Mouse (Mus musculus): ENCODE measurements around the gene Hebp1. TPM values are rescaled to one million over a fixed set of nuclear protein-coding genes. Genes with fewer than 3 reads are reported as not detected.
A peak's percentile ranks its signal among the peaks of the same experiment; 100 is the strongest.

Gene Hebp1
- polyA plus RNA-seq, 1 experiment from 2014 or later = 5.5 TPM

DNA sequence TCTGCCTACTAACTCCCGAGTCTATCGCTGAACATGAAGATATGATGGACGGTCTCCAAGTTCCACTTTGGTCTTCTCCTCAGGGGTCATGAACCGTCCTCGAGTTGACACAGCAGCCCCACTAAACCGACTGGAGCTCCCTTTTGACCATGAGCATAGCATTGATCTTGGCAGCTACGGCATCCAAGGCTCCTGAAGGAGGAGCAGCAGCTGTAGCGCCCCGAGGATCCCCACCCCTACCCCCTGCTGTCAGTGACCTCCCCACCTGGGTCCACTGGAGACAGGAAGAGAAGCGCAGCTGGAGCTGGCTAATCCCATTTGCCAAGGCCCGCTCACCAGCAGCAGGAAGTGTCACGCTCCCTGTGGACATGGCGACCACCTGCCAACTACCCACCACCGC is 26.1 kb downstream of the Hebp1 start:
- no peak overlapping the region for H3K4me2 ChIP-seq (ENCODE audit: low read length)
- H3K27ac ChIP-seq (ENCODE audit: low read length) = no peak overlapping the region
- WGBS = 63% methylated on average over 14 of the region's 14 CpGs
- peaks cover 2% of the 10 kb centered on the region; the same call in 1 of the 2 replicates for H3K4me1 ChIP-seq (ENCODE audit: control insufficient read depth, insufficient read depth, low read length)
- no peak overlapping the region for H3K4me3 ChIP-seq (ENCODE audit: low read depth, low read length)
- no peaks in the 10 kb centered on the region for H3K27me3 ChIP-seq (ENCODE audit: control insufficient read depth, insufficient read depth, low read depth, low read length)
- no peak for ATAC-seq
- no peak overlapping the region for H3K9ac ChIP-seq (ENCODE audit: low read depth, low read length)
- no peaks in the 10 kb centered on the region for H3K9me3 ChIP-seq (replicated peaks; ENCODE audit: control insufficient read depth, low read length, poor library complexity, severe bottlenecking)
- H3K36me3 ChIP-seq (ENCODE audit: control insufficient read depth, insufficient read depth, low read length) = no peaks in the 10 kb centered on the region

DNA sequence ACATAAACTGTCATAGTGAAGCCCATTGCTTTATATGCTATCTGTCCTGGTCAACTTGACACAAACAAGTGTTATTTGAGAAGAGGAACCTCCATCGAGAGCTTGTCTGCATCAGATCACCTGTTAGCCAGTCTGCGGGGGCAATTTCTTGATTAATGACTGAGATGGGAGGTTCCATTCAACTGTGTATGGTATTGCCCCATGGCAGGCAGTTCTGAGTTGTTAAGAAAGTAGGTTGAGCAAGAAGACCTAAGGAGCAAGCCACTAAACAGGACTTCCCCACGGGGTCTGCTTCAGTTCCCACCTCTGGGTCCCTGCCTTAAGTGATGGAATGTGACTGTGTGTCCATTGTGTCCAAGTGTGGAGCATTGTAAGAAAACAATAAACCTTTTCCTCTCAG is 28.6 kb downstream of the Hebp1 start:
- H3K4me3 ChIP-seq (ENCODE audit: low read depth, low read length) = no peak overlapping the region
- ATAC-seq = no peak
- WGBS = 91% methylated on average over 3 of the region's 3 CpGs
- H3K27me3 ChIP-seq (ENCODE audit: control insufficient read depth, insufficient read depth, low read depth, low read length) = peaks cover 3% of the 10 kb centered on the region; the same call in 1 of the 2 replicates
- peaks cover 2% of the 10 kb centered on the region; the same call in 1 of the 2 replicates for H3K4me1 ChIP-seq (ENCODE audit: control insufficient read depth, insufficient read depth, low read length)
- no peaks in the 10 kb centered on the region for H3K36me3 ChIP-seq (ENCODE audit: control insufficient read depth, insufficient read depth, low read length)
- no peak overlapping the region for H3K27ac ChIP-seq (ENCODE audit: low read length)
- H3K9ac ChIP-seq (ENCODE audit: low read depth, low read length) = no peak overlapping the region
- H3K9me3 ChIP-seq (replicated peaks; ENCODE audit: control insufficient read depth, low read length, poor library complexity, severe bottlenecking) = no peaks in the 10 kb centered on the region
- H3K4me2 ChIP-seq (ENCODE audit: low read length) = no peak overlapping the region

DNA sequence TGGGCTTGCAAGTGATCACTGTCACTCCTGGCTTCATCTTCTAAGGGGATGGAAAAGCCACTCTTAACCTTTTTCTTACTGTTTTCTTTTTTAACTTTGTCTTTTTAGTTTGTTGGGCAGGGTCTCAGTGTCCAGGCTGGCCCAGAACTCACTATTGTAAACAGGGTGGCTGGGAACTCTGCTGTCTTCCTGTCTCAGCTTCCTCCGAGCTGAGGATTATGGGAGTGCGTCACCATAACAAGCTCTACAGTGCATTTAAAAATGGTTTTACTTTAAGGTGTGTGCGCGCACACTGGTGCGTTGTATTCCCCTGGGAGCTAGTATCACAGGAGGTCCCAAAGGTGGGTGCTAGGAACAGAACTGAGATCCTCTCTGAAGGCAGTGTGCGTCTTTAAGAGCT is 29.4 kb downstream of the Hebp1 start:
- H3K36me3 ChIP-seq (ENCODE audit: control insufficient read depth, insufficient read depth, low read length) = no peaks in the 10 kb centered on the region
- H3K27ac ChIP-seq (ENCODE audit: low read length) = no peak overlapping the region
- H3K9me3 ChIP-seq (replicated peaks; ENCODE audit: control insufficient read depth, low read length, poor library complexity, severe bottlenecking) = no peaks in the 10 kb centered on the region
- WGBS = 76% methylated on average over 6 of the region's 6 CpGs
- peak overlapping the region; percentile 81 for H3K4me2 ChIP-seq (ENCODE audit: low read length)
- peak overlapping the region; percentile 72 for H3K9ac ChIP-seq (ENCODE audit: low read depth, low read length)
- peaks cover 2% of the 10 kb centered on the region; the same call in 1 of the 2 replicates for H3K4me1 ChIP-seq (ENCODE audit: control insufficient read depth, insufficient read depth, low read length)
- 0 out of 2 replicates have a peak, but pooled peaks have one; percentile 26 for ATAC-seq
- H3K27me3 ChIP-seq (ENCODE audit: control insufficient read depth, insufficient read depth, low read depth, low read length) = peaks cover 3% of the 10 kb centered on the region; the same call in 1 of the 2 replicates
- H3K4me3 ChIP-seq (ENCODE audit: low read depth, low read length) = peak overlapping the region; percentile 52

DNA sequence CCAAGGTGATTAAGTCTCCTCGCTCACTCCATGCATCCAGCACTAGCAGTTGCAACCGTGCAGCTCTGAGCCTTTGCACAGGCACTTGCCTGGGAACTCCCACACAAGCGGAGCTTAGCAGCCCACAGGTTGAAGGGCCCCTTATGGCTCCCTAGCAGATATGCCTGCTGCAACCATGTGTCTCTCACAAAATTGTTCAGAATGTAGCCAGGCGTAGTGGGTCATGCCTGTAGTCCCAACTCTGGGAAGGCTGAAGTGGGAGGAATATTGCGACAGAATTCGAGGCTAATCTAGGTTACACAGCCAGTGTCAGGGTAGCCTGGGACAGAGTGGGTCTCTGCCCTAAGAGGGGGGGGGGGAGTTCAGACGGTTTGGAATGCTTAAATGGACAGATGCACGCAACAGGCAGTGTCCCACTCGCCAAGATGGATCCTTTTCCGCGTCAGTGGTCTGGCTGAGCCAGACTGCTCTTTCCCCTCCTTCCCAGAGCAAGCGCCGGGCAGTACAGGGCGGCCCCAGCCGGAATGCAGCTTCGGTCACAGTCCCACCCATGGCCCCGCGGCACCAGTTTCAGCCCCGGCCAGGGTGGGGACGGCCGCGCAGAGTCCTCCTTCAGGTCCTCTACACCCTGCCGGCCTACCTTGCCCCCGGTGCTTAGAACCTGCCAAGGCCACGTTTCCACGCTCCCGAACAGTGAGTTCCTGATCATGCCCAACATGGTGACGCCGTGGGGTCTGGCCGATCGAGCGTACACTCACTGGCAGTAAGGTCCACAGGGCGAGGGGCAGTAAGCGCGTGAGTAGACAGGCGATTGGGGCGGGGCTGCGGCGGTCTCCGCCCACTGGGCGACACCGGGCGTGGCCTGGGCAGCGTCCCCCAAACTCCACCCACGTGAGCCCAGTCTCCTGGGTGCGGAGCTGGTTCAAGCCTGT is 30.2 kb downstream of the Hebp1 start:
- H3K4me3 ChIP-seq (ENCODE audit: low read depth, low read length) = peak overlapping the region; percentile 52
- no peak overlapping the region for H3K27ac ChIP-seq (ENCODE audit: low read length)
- H3K9ac ChIP-seq (ENCODE audit: low read depth, low read length) = peak overlapping the region; percentile 72
- H3K27me3 ChIP-seq (ENCODE audit: control insufficient read depth, insufficient read depth, low read depth, low read length) = peaks cover 3% of the 10 kb centered on the region; the same call in 1 of the 2 replicates
- no peaks in the 10 kb centered on the region for H3K36me3 ChIP-seq (ENCODE audit: control insufficient read depth, insufficient read depth, low read length)
- H3K4me1 ChIP-seq (ENCODE audit: control insufficient read depth, insufficient read depth, low read length) = peaks cover 2% of the 10 kb centered on the region; the same call in 1 of the 2 replicates
- no peaks in the 10 kb centered on the region for H3K9me3 ChIP-seq (replicated peaks; ENCODE audit: control insufficient read depth, low read length, poor library complexity, severe bottlenecking)
- peak; percentile 89 for ATAC-seq
- WGBS = 3% methylated on average over 46 of the region's 46 CpGs
- H3K4me2 ChIP-seq (ENCODE audit: low read length) = peak overlapping the region; percentile 81

DNA sequence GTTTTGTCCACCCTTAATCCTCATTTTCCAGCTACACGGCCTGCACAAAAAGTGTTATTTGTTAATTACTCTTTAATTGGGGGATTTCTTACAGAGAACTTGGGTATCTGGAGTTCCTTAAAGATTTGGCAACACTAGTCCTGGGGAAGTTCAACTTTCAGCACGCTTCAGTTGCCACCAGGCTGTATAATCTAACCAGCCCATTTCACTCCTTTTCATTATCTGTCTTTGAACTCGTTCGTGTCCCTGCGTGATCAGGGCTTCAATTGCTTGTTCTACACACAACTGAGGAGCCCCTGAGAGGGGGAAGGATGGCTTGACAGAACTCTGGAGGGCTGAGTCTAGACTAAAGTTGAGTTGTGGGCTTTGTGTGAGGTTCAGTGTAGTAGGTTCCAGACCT is 31.1 kb downstream of the Hebp1 start:
- H3K9me3 ChIP-seq (replicated peaks; ENCODE audit: control insufficient read depth, low read length, poor library complexity, severe bottlenecking) = no peaks in the 10 kb centered on the region
- H3K27ac ChIP-seq (ENCODE audit: low read length) = no peak overlapping the region
- H3K36me3 ChIP-seq (ENCODE audit: control insufficient read depth, insufficient read depth, low read length) = no peaks in the 10 kb centered on the region
- H3K4me1 ChIP-seq (ENCODE audit: control insufficient read depth, insufficient read depth, low read length) = peaks cover 2% of the 10 kb centered on the region; the same call in 1 of the 2 replicates
- H3K9ac ChIP-seq (ENCODE audit: low read depth, low read length) = no peak overlapping the region
- H3K27me3 ChIP-seq (ENCODE audit: control insufficient read depth, insufficient read depth, low read depth, low read length) = peaks cover 3% of the 10 kb centered on the region; the same call in 1 of the 2 replicates
- ATAC-seq = no peak
- H3K4me3 ChIP-seq (ENCODE audit: low read depth, low read length) = no peak overlapping the region
- H3K4me2 ChIP-seq (ENCODE audit: low read length) = no peak overlapping the region
- 48% methylated on average over 5 of the region's 5 CpGs for WGBS

DNA sequence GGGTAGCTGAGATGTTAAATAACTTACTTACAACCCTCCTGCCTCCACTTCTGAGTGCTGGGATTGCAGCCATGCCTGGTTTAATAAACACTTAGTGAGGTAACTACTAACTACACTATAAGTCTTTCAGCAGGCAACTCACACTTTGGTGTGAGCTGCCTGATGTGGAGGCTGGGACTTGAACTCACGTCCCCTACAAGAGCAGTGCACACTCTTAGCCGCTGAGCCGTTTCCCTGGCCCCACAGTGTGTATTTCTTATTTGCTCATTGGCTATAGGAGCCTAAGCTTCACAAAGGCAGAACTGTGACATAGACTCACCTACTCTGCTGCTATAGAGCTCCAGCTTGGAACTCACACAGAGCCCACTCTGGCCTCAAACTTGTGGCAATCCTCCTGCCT is 31.6 kb downstream of the Hebp1 start:
- H3K4me2 ChIP-seq (ENCODE audit: low read length) = no peak overlapping the region
- no peak for ATAC-seq
- peaks cover 2% of the 10 kb centered on the region; the same call in 1 of the 2 replicates for H3K4me1 ChIP-seq (ENCODE audit: control insufficient read depth, insufficient read depth, low read length)
- H3K36me3 ChIP-seq (ENCODE audit: control insufficient read depth, insufficient read depth, low read length) = no peaks in the 10 kb centered on the region
- peaks cover 3% of the 10 kb centered on the region; the same call in 1 of the 2 replicates for H3K27me3 ChIP-seq (ENCODE audit: control insufficient read depth, insufficient read depth, low read depth, low read length)
- 95% methylated on average over 3 of the region's 3 CpGs for WGBS
- H3K9me3 ChIP-seq (replicated peaks; ENCODE audit: control insufficient read depth, low read length, poor library complexity, severe bottlenecking) = no peaks in the 10 kb centered on the region
- no peak overlapping the region for H3K27ac ChIP-seq (ENCODE audit: low read length)
- no peak overlapping the region for H3K9ac ChIP-seq (ENCODE audit: low read depth, low read length)
- no peak overlapping the region for H3K4me3 ChIP-seq (ENCODE audit: low read depth, low read length)

DNA sequence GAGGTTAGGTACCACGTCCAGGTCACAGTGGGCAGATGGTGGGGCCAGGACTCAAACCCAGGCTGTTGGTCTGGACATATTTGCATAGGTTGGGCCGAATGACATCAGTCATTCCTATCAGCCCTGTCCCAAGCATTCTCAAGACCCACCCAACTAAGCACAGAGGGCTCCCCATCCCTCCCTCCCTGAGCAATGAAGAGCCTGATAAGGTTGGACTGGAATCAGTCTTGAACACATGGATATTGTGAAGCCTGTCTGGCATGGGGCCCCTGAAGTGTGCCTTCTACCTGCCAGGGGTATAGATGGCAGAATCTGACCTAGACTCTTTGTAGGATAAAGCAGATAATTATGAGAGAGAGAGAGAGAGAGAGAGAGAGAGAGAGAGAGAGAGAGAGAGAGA is 32.1 kb downstream of the Hebp1 start:
- WGBS = 84% methylated on average over 2 of the region's 2 CpGs
- ATAC-seq = no peak
- H3K27ac ChIP-seq (ENCODE audit: low read length) = no peak overlapping the region

DNA sequence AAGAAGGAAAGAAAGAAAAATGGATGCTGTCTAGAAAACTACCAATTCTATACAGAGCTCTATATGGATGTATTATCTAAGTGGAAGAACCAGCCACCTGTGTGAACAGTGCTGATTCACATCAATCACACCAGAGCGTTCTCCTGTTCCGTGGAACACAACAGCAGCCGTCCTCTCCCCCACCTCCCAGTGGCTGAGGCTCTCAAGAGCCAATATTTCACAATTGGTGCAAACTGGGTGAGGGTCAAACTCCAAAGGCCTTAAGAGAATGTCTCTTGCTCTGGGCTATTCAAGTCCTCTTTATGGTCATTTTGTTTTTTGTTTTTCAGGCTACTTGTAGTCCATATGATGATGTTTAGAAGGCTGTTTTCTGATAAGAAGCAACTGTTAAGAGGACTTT is 32.6 kb downstream of the Hebp1 start:
- Histone ChIP-seq H3K9ac (ENCODE audit: low read depth, low read length) (no peak overlapping the region), H3K36me3 (ENCODE audit: control insufficient read depth, insufficient read depth, low read length) (no peaks in the 10 kb centered on the region), H3K9me3 (replicated peaks; ENCODE audit: control insufficient read depth, low read length, poor library complexity, severe bottlenecking) (no peaks in the 10 kb centered on the region), H3K4me3 (ENCODE audit: low read depth, low read length) (no peak overlapping the region), H3K4me1 (ENCODE audit: control insufficient read depth, insufficient read depth, low read length) (peaks cover 2% of the 10 kb centered on the region; the same call in 1 of the 2 replicates), H3K4me2 (ENCODE audit: low read length) (no peak overlapping the region), H3K27ac (ENCODE audit: low read length) (no peak overlapping the region), H3K27me3 (ENCODE audit: control insufficient read depth, insufficient read depth, low read depth, low read length) (peaks cover 3% of the 10 kb centered on the region; the same call in 1 of the 2 replicates)
- 94% methylated on average over 3 of the region's 3 CpGs for WGBS
- no peak for ATAC-seq

More for the DNA sequence above, 32.1 kb downstream of the Hebp1 start:
- Histone ChIP-seq H3K36me3 (ENCODE audit: control insufficient read depth, insufficient read depth, low read length) (no peaks in the 10 kb centered on the region), H3K9ac (ENCODE audit: low read depth, low read length) (no peak overlapping the region), H3K9me3 (replicated peaks; ENCODE audit: control insufficient read depth, low read length, poor library complexity, severe bottlenecking) (no peaks in the 10 kb centered on the region), H3K4me2 (ENCODE audit: low read length) (no peak overlapping the region), H3K4me3 (ENCODE audit: low read depth, low read length) (no peak overlapping the region), H3K4me1 (ENCODE audit: control insufficient read depth, insufficient read depth, low read length) (peaks cover 2% of the 10 kb centered on the region; the same call in 1 of the 2 replicates), H3K27me3 (ENCODE audit: control insufficient read depth, insufficient read depth, low read depth, low read length) (peaks cover 3% of the 10 kb centered on the region; the same call in 1 of the 2 replicates)

DNA sequence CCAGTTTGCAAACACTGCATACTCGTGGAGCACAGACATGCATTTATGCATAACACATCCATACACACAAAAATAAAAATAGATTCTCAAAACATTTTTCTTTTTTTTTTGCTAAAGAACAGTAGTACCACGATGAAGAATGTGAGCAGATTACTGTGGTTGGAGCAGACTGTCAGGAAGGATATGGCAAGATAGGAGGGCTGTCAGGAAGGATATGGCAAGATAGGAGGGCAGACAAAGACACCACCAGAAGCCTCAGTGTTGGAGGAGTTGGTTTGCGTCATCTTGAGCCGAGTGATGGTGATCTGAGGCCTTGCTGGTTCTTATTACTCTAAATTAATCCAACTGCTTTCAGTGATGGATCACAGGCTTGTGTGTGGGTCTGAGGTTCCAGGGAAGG is 35.0 kb downstream of the Hebp1 start:
- Histone ChIP-seq H3K27me3 (ENCODE audit: control insufficient read depth, insufficient read depth, low read depth, low read length) (peaks cover 3% of the 10 kb centered on the region; the same call in 1 of the 2 replicates), H3K4me1 (ENCODE audit: control insufficient read depth, insufficient read depth, low read length) (no peaks in the 10 kb centered on the region), H3K9me3 (replicated peaks; ENCODE audit: control insufficient read depth, low read length, poor library complexity, severe bottlenecking) (no peaks in the 10 kb centered on the region), H3K4me2 (ENCODE audit: low read length) (no peak overlapping the region), H3K36me3 (ENCODE audit: control insufficient read depth, insufficient read depth, low read length) (no peaks in the 10 kb centered on the region), H3K27ac (ENCODE audit: low read length) (no peak overlapping the region), H3K4me3 (ENCODE audit: low read depth, low read length) (no peak overlapping the region), H3K9ac (ENCODE audit: low read depth, low read length) (no peak overlapping the region)
- WGBS = 80% methylated on average over 4 of the region's 4 CpGs
- ATAC-seq = no peak
